Mouse (Mus musculus): ENCODE measurements around the gene Fam189b.

- TF ChIP-seq CTCF (conservative IDR thresholded peaks at IDR 0.05 in 1 of 2, IDR thresholded peaks at IDR 0.05 in 1 of 2; ENCODE audit: low read depth in 2 of 2, low read length in 2 of 2), result no peak
- TF ChIP-seq E2F4 (IDR thresholded peaks at IDR 0.05; ENCODE audit: insufficient replicate concordance, low read depth, low read length), result no peak
- no peak for TF ChIP-seq TCF12 (IDR thresholded peaks at IDR 0.05; ENCODE audit: low read depth, low read length)
- no peak for TF ChIP-seq RAD21 (IDR thresholded peaks at IDR 0.05; ENCODE audit: low read depth, low read length)
- no peak for TF ChIP-seq RCOR1 (conservative IDR thresholded peaks at IDR 0.05; ENCODE audit: low read depth, low read length)
- TF ChIP-seq USF1 (IDR thresholded peaks at IDR 0.05; ENCODE audit: low read depth, low read length), result no peak
- no peak for TF ChIP-seq POLR2AphosphoS2 (IDR thresholded peaks at IDR 0.05; ENCODE audit: low read depth, low read length)
- TF ChIP-seq PAX5 (IDR thresholded peaks at IDR 0.05; ENCODE audit: low read length), result no peak
- no peak for TF ChIP-seq POLR2A (IDR thresholded peaks at IDR 0.05; ENCODE audit: low read depth, low read length)
- TF ChIP-seq TBP (conservative IDR thresholded peaks at IDR 0.05; ENCODE audit: low read depth, low read length), result no peak
- no peak for TF ChIP-seq GABPA (IDR thresholded peaks at IDR 0.05; ENCODE audit: insufficient replicate concordance, low read depth, low read length)
Observed at GRCm38 (mm10) chr3:89145566-89145965, 37.4 kb upstream of the Fam189b start.
